Mouse (Mus musculus) skeletal muscle tissue, adult 2 months (tissue): Measurements from ENCODE around the gene Ly6g6f.
"Not testable (repeated sequence)": the region's sequence is repeated elsewhere in the genome, so short reads cannot be mapped to it uniquely, and the experiment has no call there.

ENCODE experiments used
- DNase-seq: peaks from one replicate; pipeline ENCODE4 v3.0.0-alpha.2; 2012; ENCODE audit warnings: low read depth, low spot score

The Ly6g6f gene

DNA sequence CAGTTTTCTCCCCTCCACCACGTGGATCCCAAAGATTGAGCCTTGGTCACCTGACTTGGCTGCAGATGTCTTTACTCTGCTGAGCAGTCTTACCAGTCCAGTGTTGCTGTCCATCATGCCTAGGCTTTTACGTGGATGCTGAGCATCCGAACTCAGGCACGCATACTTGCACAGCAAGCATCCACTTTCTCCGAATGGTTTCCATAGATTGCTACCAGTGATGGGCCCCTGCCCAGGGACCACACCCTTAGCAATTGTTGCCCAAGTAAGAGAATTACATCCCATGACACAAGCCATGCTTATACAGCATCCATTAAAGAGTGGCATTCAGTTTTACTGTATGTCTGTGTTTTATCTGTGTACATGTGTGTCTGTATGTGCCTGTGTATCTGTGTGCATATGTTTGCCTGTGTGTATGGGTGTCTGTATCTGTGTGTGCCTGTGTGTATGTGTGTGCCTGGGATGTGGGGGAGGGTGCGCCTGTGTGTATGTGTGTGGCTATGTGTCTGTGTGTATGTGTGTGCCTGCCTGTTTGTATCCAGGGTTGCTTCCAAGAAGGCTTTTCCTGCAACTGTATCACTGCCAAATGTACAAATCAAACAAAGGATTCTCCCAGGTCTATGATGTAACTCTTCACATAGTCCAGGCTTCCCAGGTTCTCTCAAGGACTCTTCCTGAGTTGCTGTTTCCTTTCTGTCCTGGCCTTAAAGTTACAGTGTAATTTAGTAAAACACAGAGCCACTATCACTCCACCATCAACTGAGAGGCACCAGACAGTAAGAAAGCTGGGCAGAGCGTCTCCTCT lies 29.5 kb downstream of the Ly6g6f start:
- DNase-seq: no peak

DNA sequence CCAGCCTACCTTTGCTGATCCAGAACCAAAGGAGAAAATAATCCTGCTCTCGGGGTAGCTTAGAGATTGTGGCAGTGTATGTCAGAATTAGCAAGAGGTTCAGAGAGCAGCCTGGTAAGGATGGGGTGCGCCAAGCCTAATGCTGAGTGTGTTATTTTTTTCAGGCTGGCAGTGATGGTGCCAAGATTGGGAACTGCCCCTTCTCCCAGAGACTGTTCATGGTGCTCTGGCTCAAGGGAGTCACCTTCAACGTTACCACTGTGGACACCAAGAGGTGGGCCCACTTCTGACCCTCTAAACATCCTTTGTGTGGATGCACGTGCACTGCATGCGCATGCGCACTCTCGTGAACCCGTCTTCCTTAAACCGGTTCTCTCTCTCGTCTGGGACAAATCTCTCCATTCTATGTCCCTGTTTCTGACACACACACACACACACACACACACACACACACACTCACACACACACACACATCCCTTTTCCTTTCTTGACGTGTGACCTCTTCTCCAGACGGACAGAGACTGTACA lies 33.1 kb downstream of the Ly6g6f start:
- DNase-seq: no peak

GRCm38 (mm10) chr17:35051156-35052086 lies 34.0 kb downstream of the Ly6g6f start:
- peak; percentile 71 for DNase-seq

- DNase-seq: peak; percentile 60
Measured at GRCm38 (mm10) chr17:35050126-35050750, 35.2 kb downstream of the Ly6g6f start.

DNA sequence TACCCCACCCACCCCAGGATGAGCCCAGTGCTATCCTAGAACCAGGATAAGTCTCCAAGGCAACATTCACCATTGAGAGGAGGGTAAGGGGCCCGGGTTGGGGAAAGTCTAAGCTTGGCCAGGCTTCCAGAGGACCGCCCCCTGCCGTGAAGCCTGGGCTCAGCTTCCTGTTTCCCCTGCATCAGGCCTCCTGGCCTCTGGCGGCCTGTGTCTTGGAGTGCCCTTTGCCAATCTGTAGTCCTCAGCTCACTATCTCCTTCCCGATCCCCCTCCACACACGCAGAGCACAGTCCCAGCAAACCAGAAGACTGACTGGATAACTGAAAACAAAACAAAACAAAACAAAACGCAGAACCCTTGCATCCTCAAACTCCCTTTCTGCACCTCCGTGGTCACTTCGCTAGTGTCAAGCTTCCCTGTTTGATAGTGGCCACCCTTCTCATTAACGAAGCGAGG lies 35.8 kb downstream of the Ly6g6f start, which contains the start of gene Clic1:
Gene Clic1 (plus strand): TSS at position 406 of the 456 bp plus-strand sequence.
- DNase-seq: no peak

- no peak for DNase-seq
Measured at GRCm38 (mm10) chr17:35048932-35049440, 36.4 kb downstream of the Ly6g6f start.

- no peak for DNase-seq
Measured at GRCm38 (mm10) chr17:35048149-35048931, 37.1 kb downstream of the Ly6g6f start.

DNA sequence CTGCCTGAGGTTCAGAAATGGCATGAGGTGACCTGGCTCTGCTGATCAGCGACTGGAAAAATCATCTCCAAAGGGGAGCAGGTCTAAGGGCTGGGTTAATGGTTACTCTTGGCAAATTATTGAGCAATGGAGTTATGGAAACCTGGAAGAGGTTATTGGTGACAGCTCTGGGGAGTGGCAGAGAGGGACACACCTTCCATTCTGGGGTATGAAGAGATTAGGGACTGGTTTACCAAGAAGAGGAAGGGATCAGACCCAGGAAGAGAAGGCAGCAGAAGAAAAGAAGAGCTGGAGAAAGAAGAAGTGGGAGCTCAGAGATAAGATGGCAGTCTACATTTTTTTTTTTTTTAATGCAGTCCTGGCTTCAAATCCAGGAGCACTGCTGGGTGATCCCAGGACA lies 37.7 kb downstream of the Ly6g6f start:
- no peak for DNase-seq

DNA sequence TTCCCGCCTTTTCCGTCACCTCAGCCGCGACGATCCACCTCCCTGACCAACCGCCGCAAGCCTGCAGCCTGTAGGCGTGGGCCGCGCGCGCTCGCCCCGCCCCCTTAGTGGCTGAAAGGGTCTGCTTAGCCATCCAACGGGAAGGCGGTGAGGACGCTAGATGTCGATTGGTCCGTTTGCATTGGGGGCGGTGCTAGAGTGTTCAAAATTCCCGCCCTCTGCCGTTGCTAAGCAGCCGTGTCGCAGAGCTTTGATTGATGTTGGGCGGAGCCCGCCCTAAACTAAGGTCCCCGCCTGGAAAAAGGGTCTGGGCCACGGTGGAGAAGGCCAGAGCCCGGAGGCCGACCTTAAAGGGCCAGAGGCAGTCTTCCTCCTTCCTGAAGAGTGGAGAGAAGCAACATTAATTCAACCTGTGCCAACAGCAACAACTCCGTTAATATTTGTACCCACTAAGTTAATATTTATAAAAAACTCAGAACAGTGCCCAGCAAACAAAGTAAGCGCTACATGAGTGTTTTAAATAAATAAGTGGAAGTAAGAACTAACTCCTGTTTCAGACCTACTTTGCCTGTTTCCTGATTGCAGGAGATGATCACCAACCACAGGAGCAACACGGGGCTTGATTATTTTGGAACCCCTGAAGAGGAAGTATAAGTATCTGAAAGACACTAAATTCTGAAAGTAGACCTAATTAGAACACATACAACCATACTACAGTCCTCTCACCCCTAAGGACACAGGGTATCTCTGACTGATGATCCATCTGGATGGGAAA lies 38.5 kb downstream of the Ly6g6f start, which contains the start of gene Msh5:
Gene Msh5 (minus strand): TSS at position 65 of the 775 bp plus-strand sequence.
- peak; percentile 98 for DNase-seq

DNA sequence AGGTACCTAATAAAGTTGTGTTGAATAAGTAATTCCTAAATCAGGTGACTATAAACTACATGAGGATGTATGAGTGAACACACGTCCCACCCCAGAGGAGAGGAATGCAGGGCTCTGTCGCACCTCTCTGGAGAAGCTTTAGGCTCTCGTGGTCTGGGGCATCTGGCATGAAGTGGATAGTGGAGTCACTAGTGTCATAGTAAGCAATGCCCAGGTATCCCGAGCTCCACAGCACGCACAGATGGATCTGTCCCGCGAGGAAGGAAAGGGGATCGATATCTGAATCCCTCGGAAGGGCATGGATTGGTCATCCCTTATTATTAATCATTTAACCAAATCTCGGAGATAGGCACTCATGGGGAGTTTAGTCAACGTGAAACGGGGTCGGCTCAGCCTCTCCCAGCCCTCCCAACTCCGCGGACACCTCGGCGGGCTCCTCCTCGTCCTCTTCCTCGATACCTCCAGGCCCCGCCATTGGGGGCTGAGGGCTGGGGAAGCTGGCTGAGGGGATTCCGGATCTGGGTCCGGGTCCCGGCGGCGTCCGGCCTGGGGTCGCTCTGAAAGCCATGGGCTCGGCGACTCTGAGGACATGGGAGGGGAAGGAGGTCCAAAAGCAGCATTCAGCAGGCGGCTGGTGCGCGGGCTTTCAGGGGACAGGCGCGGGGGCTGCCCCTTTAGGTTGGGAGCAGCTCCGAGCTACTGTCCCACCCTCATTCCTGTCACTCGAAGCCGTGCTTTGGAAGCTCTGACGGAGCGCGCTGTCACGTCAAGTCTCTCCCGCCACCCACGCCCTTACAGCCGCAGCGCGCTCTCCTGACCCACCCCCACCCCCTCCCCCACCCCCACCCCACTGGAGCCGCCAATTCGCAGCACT lies 39.4 kb downstream of the Ly6g6f start:
- no peak for DNase-seq

DNA sequence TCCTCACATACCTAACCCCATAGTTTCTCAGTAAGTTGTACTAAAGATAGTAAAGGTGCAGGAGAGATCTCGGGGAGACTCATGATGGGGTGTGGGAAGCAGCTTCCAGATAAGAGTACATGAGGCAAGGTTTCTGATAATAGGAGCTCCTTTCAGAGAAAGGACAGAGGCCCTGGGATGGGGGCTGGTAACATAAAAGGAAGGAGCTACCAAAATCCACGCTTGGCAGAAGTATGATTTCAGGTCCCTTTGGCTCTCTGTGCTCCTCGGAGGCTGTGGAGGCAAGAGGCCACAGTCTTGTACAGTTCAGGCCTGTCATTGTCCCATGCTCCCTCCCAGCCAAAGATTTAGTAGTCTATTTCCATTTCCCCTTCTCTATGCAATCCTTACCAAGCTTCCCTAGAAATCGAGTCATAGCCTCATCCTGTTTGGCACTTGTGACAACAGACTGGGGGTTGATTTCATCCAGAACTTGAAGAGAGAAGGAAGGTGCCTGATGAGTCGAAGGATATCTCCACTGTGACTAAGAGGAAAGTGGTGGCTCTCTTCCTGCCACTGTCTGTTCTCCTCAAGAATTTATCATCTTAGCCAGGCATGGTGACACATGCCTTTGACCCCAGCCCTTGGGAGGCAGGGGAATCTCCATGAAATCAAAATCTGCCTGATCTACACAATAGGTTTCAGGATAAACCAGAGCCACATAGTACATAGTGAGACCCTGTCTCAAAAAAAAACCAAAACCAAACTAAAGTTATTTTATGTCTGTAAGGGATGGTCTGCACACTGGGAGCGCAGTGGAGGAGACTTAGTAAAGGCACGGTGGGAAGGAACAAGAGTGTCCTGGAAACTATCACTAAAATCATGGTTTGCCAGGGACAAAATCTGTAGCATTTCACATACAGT lies 40.3 kb downstream of the Ly6g6f start:
- DNase-seq: no peak

GRCm38 (mm10) chr17:35043794-35044193 lies 41.6 kb downstream of the Ly6g6f start:
- DNase-seq: no peak

GRCm38 (mm10) chr17:35039121-35039873 lies 46.1 kb downstream of the Ly6g6f start:
- DNase-seq: no peak

GRCm38 (mm10) chr17:35034896-35035295 lies 50.5 kb downstream of the Ly6g6f start:
- DNase-seq: no peak

- DNase-seq: not testable (repeated sequence)
Measured at GRCm38 (mm10) chr17:35033703-35034102, 51.7 kb downstream of the Ly6g6f start.

DNA sequence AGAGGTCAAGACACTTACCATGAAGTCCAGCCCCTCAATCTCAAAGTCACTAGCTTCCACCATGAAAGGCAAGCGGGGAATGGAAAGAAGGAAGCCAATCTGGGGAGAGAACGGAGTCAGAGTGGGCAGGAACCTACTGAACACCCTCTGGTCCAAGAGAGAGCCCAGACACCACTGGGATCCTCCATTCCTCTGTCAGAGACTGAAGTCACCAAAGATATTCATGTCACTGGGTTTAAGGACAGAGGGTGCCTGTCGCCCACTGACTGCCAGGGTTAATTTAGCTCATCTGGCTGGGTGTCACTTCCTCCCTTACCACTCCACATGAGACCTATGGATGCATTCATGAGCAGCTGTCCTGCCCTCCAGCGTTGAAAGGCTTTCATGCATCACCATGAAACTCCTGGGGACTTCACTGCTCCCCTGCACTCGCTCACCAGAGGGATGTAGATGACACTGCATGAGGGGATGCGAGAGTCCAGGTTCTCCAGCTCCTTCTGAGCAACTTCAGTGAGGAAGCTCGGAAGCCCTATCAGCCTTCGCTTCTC lies 53.0 kb downstream of the Ly6g6f start:
- DNase-seq: no peak

GRCm38 (mm10) chr17:35031880-35032279 lies 53.5 kb downstream of the Ly6g6f start:
- no peak for DNase-seq
